Mouse (Mus musculus): ENCODE measurements around the gene Ceacam18. TPM values are rescaled to one million over a fixed set of nuclear protein-coding genes. Genes with fewer than 3 reads are reported as not detected.

The Ceacam18 gene
- polyA plus RNA-seq, 1 experiment from 2014 or later, result not detected

Other genes with a start within 250 kb of the Ceacam18 start
- 0.04 and 0.71 TPM in 2 replicates for gene Siglecg, start 226.5 kb upstream of the Ceacam18 start, polyA plus RNA-seq (2015; fragmentation: Nextera tagmentation; extraction: Ambion mirVana)
- gene Lim2, start 207.0 kb upstream of the Ceacam18 start, polyA plus RNA-seq (2015; fragmentation: Nextera tagmentation; extraction: Ambion mirVana), result not detected in 2 replicates
- 2.1 and 3.2 TPM in 2 replicates for gene Nkg7, start 197.6 kb upstream of the Ceacam18 start, polyA plus RNA-seq (2015; fragmentation: Nextera tagmentation; extraction: Ambion mirVana)
- gene Cldnd2, start 193.9 kb upstream of the Ceacam18 start, polyA plus RNA-seq (2015; fragmentation: Nextera tagmentation; extraction: Ambion mirVana), result not detected in 2 replicates
- gene Etfb, start 190.6 kb upstream of the Ceacam18 start, polyA plus RNA-seq (2015; fragmentation: Nextera tagmentation; extraction: Ambion mirVana), result 258 and 284 TPM in 2 replicates
- 0.26 and 0.94 TPM in 2 replicates for gene Gm45233, start 190.6 kb upstream of the Ceacam18 start, polyA plus RNA-seq (2015; fragmentation: Nextera tagmentation; extraction: Ambion mirVana)
- 13.6 and 15.3 TPM in 2 replicates for gene Vsig10l, start 171.6 kb upstream of the Ceacam18 start, polyA plus RNA-seq (2015; fragmentation: Nextera tagmentation; extraction: Ambion mirVana)
- 1.1 and 1.5 TPM in 2 replicates for gene Iglon5, start 144.6 kb upstream of the Ceacam18 start, polyA plus RNA-seq (2015; fragmentation: Nextera tagmentation; extraction: Ambion mirVana)
- gene 4931406B18Rik, start 128.8 kb upstream of the Ceacam18 start, polyA plus RNA-seq (2015; fragmentation: Nextera tagmentation; extraction: Ambion mirVana), result not detected in 2 replicates
- gene Cd33, start 90.3 kb upstream of the Ceacam18 start, polyA plus RNA-seq (2015; fragmentation: Nextera tagmentation; extraction: Ambion mirVana), result 1.9 and 2.8 TPM in 2 replicates
- 3.8 and 4.0 TPM in 2 replicates for gene Zfp658, start 72.5 kb upstream of the Ceacam18 start, polyA plus RNA-seq (2015; fragmentation: Nextera tagmentation; extraction: Ambion mirVana)
- 13.6 and 13.7 TPM in 2 replicates for gene Zfp719, start 55.1 kb upstream of the Ceacam18 start, polyA plus RNA-seq (2015; fragmentation: Nextera tagmentation; extraction: Ambion mirVana)
- gene Zfp819, start 27.5 kb upstream of the Ceacam18 start, polyA plus RNA-seq (2015; fragmentation: Nextera tagmentation; extraction: Ambion mirVana), result 0.24 and 0.45 TPM in 2 replicates
- 1.0 and 1.7 TPM in 2 replicates for gene Siglece, start 25.5 kb downstream of the Ceacam18 start, polyA plus RNA-seq (2015; fragmentation: Nextera tagmentation; extraction: Ambion mirVana)
- 17.1 and 18.2 TPM in 2 replicates for gene Ctu1, start 37.3 kb downstream of the Ceacam18 start, polyA plus RNA-seq (2015; fragmentation: Nextera tagmentation; extraction: Ambion mirVana)
- gene Klk14, start 55.7 kb downstream of the Ceacam18 start, polyA plus RNA-seq (2015; fragmentation: Nextera tagmentation; extraction: Ambion mirVana), result 1.3 and 2.4 TPM in 2 replicates
- 18.3 and 18.5 TPM in 2 replicates for gene Klk13, start 77.9 kb downstream of the Ceacam18 start, polyA plus RNA-seq (2015; fragmentation: Nextera tagmentation; extraction: Ambion mirVana)
- gene Klk12, start 134.2 kb downstream of the Ceacam18 start, polyA plus RNA-seq (2015; fragmentation: Nextera tagmentation; extraction: Ambion mirVana), result 3.0 and 3.5 TPM in 2 replicates
- 24.3 and 25.3 TPM in 2 replicates for gene Klk11, start 139.9 kb downstream of the Ceacam18 start, polyA plus RNA-seq (2015; fragmentation: Nextera tagmentation; extraction: Ambion mirVana)
- 71.8 and 83.4 TPM in 2 replicates for gene Klk10, start 146.3 kb downstream of the Ceacam18 start, polyA plus RNA-seq (2015; fragmentation: Nextera tagmentation; extraction: Ambion mirVana)
- gene Klk9, start 157.2 kb downstream of the Ceacam18 start, polyA plus RNA-seq (2015; fragmentation: Nextera tagmentation; extraction: Ambion mirVana), result 3.8 and 6.7 TPM in 2 replicates
- gene Klk8, start 162.9 kb downstream of the Ceacam18 start, polyA plus RNA-seq (2015; fragmentation: Nextera tagmentation; extraction: Ambion mirVana), result 65.3 and 67.5 TPM in 2 replicates
- gene Klk7, start 176.6 kb downstream of the Ceacam18 start, polyA plus RNA-seq (2015; fragmentation: Nextera tagmentation; extraction: Ambion mirVana), result 16.7 and 19.1 TPM in 2 replicates
- gene Klk6, start 189.8 kb downstream of the Ceacam18 start, polyA plus RNA-seq (2015; fragmentation: Nextera tagmentation; extraction: Ambion mirVana), result 2.0 and 2.3 TPM in 2 replicates
- gene Klk5, start 207.3 kb downstream of the Ceacam18 start, polyA plus RNA-seq (2015; fragmentation: Nextera tagmentation; extraction: Ambion mirVana), result 19.3 and 23.5 TPM in 2 replicates
- gene Klk4, start 246.5 kb downstream of the Ceacam18 start, polyA plus RNA-seq (2015; fragmentation: Nextera tagmentation; extraction: Ambion mirVana), result 0.13 and 0.21 TPM in 2 replicates